Mouse (Mus musculus) embryo, embryonic 10 days (tissue): ENCODE results near the gene Skint6.
"Not testable (repeated sequence)": the region's sequence is repeated elsewhere in the genome, so short reads cannot be mapped to it uniquely, and the experiment has no call there.

Experiments used
- DNase-seq: peaks from one replicate; pipeline ENCODE4 v3.0.0-alpha.2; 2015; ENCODE audit warnings: low spot score

The Skint6 gene

DNA sequence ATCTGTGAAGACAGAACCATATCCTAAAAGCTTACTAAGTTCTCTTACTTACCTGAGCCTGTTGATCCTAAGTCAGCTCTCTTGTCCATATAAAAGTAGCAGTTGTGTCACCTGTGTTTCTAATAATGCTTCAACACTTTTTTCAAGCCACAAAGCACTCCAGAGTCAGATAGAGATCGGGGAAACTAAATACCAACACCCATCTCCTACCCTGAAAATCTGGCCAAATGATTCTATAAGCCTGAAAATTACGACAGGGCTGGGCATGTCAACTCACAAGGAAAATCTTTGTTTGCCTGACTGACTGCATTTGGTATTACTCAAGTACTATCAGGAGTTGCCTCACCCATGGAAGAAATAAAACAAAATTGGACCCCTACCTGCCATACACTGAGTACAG, at the start of gene Skint6:
TSS of gene Skint6 (minus strand) at position 101 of the 400 bp plus-strand sequence.
- DNase-seq = no peak

GRCm38 (mm10) chr4:113320911-113321310, 34.1 kb upstream of the Skint6 start:
- no peak for DNase-seq

DNA sequence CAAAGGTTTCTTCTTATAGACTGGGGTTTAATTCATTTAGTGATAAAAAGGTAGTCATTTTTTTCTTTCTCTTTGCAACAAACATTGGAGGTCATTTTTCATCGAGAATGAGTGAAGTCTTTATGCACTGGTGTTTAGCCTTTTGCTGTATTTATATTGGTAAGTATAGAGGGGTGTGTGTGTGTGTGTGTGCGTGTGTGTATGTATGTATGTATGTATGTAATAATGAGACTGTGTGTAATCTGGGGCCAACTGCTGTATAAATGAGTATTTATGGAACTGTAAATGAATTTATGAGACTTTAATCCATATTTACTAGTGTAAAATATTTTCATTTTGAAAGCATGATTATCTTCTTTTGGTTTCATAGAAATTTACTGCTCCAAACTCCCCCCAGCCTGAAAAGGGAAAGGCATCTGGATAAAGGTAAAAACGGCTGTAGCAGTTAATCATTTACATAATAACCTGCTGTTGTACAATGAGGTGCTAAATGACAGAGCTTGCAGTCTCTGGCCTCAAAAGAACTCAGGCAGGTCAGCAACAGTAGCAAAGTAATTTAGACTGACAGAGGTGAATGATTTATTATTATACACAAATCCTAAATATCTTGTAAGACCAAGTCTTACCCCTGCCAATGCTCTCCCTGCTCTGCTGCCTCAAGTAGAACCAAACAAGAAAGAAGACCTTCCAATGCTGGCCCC, 15.2 kb upstream of the Skint6 start:
- no peak for DNase-seq

- DNase-seq = no peak
These were observed 23.3 kb downstream of the Skint6 start for GRCm38 (mm10) chr4:113263363-113264060.

DNA sequence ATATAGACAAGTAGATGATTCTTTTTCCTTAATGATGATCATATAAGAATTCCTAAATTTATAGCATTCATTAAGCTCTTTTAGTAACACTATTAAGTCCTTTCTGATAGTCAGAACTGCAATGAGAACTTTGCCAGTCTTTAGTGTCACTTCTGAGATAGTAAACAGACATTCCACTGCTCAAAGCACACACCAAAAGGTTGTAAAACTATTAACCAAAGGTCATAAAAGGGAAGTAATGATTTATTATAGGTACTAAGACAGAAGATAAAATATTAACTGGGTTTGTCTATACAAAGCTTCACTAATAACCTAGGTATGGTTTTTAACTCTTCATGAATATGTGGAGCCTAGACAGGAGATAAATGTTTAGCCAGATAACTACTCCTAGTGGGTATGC, 41.0 kb downstream of the Skint6 start:
- DNase-seq = no peak

DNA sequence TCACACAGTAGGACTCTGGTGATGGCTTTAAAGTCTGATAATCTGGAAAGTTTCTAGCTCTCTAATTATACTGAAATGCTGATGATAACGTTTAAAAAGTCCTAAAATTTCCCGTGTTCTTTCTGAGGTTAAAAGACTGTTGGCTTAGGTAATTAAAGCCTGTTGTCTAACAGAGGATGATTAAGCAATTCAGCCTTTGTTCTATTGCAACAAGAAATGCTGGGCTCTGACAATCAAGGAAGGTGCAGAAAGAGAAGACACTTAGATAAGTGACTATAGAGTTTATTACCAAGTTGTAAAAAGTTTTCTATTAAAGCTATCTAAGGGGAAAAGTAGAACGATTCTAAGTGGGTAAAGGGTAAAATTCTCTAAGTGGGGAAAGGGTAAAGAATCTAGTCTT, 219.2 kb downstream of the Skint6 start:
- no peak for DNase-seq

GRCm38 (mm10) chr4:112979160-112979559, 307.6 kb downstream of the Skint6 start:
- DNase-seq = not testable (repeated sequence)

DNA sequence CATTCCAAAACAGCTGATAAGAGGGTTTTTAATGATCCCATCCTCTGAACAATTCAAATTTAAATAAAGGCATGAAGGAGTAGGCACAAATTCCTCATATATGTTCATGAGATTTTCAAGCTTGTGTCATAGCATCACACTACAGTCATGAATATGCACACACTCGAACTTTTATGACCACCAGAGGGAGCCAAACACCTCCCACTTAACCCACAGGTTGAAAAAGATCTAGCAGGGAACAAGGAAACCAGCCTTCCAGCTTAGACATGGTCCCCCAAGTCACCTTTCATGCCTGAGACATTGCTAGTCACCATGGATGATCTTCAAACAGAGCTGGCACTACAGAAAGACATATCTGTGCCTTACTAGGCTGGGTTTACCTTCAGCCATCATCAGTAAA, 496.1 kb downstream of the Skint6 start:
- no peak for DNase-seq

DNA sequence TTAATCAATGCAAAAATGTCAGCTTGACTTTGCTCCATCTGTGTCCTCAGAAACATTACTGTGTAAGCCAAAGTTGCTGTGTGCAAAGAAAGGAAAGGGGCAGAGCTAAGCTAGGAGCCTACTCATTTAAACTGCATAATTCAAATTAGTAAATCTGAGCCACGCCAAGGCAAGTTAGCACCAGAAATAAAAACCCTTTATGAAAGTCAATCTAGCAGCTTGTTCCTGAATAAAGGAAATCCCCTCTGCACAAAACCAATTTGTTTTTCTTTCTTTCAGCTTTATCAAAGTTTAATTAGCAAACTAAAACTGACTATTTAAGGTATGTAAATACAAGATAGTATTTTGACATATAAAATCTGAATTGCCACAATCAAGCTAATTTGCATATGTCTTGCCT, 512.0 kb downstream of the Skint6 start, which contains the start of gene Skint10:
TSS of gene Skint10 (minus strand) at position 101 of the 400 bp plus-strand sequence.
- no peak for DNase-seq
